Mouse (Mus musculus) midbrain, embryonic 14.5 days (tissue): ENCODE measurements at regions not wholly inside any gene's neighbourhood (a gene's known extent, or its start where the extent isn't known, plus 50 kb on each side); places are given as distances from the start of the nearest gene placed in this dataset.
A peak's percentile ranks its signal among the peaks of the same experiment; 100 is the strongest.

ENCODE experiments used
- ATAC-seq: fragments of 200-750 bp; cut with Nextera tagmentation; 2 replicates; pipeline ENCODE4 v1.8.0; 2017; ENCODE audit warnings: moderate number of reproducible peaks, moderate library complexity; ENCODE audit not compliant: low FRiP score, low TSS enrichment
- DNase-seq: peaks from one replicate; pipeline ENCODE4 v3.0.0-alpha.2; 2015
- H3K27ac ChIP-seq: fragments of 300-500 bp; sonication (generic); replicated peaks from 2 replicates; pipeline ENCODE4 v1.5.1; 2014; ENCODE audit warnings: mild to moderate bottlenecking, low read depth, low read length, moderate library complexity
- H3K27me3 ChIP-seq: fragments of 300-500 bp; sonication (generic); 2 replicates; pipeline ENCODE4 v1.6.1; 2014; ENCODE audit warnings: low read length, control low read depth, mixed read lengths; ENCODE audit not compliant: control insufficient read depth, insufficient read depth
- H3K36me3 ChIP-seq: fragments of 300-500 bp; sonication (generic); 2 replicates; pipeline ENCODE4 v1.6.1; 2014; ENCODE audit warnings: low read length, control low read depth; ENCODE audit not compliant: control insufficient read depth, insufficient read depth
- H3K4me1 ChIP-seq: fragments of 300-500 bp; sonication (generic); 2 replicates; pipeline ENCODE4 v1.6.1; 2014; ENCODE audit warnings: mild to moderate bottlenecking, antibody characterized with exemption, low read length, control low read depth; ENCODE audit not compliant: control insufficient read depth, insufficient read depth
- H3K4me2 ChIP-seq: fragments of 300-500 bp; sonication (generic); 2 replicates; pipeline ENCODE4 v1.6.1; 2014; ENCODE audit warnings: mild to moderate bottlenecking, low read length, moderate library complexity
- H3K4me3 ChIP-seq: fragments of 300-500 bp; sonication (generic); replicated peaks from 2 replicates; pipeline ENCODE4 v1.5.1; 2014; ENCODE audit warnings: low read depth, low read length
- H3K9ac ChIP-seq: fragments of 300-500 bp; sonication (generic); replicated peaks from 2 replicates; pipeline ENCODE4 v1.6.1; 2014; ENCODE audit warnings: mild to moderate bottlenecking, low read length, moderate library complexity
- H3K9me3 ChIP-seq: fragments of 300-500 bp; sonication (generic); 2 replicates; pipeline ENCODE4 v1.6.1; 2016; ENCODE audit warnings: low read length, control low read depth, mixed read lengths; ENCODE audit not compliant: control insufficient read depth
- WGBS: fragments of 180-500 bp; shearing (Covaris S2); extraction: QIAGEN DNeasy Blood & Tissue Kit; methylation state at CpG from one replicate; pipeline ENCODE4 v1.1.7; 2014; 5-methylcytosine and 5-hydroxymethylcytosine counted together

GRCm38 (mm10) chr8:78018430-78019180 lies 194.5 kb upstream of the Ttc29 start:
- ATAC-seq, result peak; percentile 31; the same call in 1 of the 2 replicates
- H3K9me3 ChIP-seq, result no peaks in the 10 kb centered on the region
- H3K27ac ChIP-seq, result no peak overlapping the region
- no peaks in the 10 kb centered on the region for H3K27me3 ChIP-seq
- H3K4me2 ChIP-seq, result no peak overlapping the region
- H3K9ac ChIP-seq, result no peak overlapping the region
- DNase-seq, result peak; percentile 41
- no peaks in the 10 kb centered on the region for H3K4me1 ChIP-seq
- H3K4me3 ChIP-seq, result no peak overlapping the region
- WGBS, result 27% methylated on average over 4 of the region's 4 CpGs
- no peaks in the 10 kb centered on the region for H3K36me3 ChIP-seq

- Histone ChIP-seq H3K27ac (no peak overlapping the region), H3K4me1 (no peaks in the 10 kb centered on the region), H3K27me3 (no peaks in the 10 kb centered on the region), H3K9me3 (no peaks in the 10 kb centered on the region), H3K36me3 (no peaks in the 10 kb centered on the region), H3K9ac (no peak overlapping the region), H3K4me3 (no peak overlapping the region), H3K4me2 (no peak overlapping the region)
- DNase-seq (no peak), ATAC-seq (no peak)
- WGBS, result 83% methylated on average over 2 of the region's 2 CpGs
Measured at GRCm38 (mm10) chr8:78021473-78021872, 191.6 kb upstream of the Ttc29 start.

GRCm38 (mm10) chr8:78022986-78023385 lies 190.1 kb upstream of the Ttc29 start:
- H3K36me3 ChIP-seq, result no peaks in the 10 kb centered on the region
- DNase-seq (no peak), ATAC-seq (no peak)
- no peak overlapping the region for H3K9ac ChIP-seq
- H3K27me3 ChIP-seq, result no peaks in the 10 kb centered on the region
- no peak overlapping the region for H3K4me2 ChIP-seq
- no peak overlapping the region for H3K4me3 ChIP-seq
- no peaks in the 10 kb centered on the region for H3K4me1 ChIP-seq
- WGBS, result 52% methylated on average over 5 of the region's 5 CpGs
- H3K27ac ChIP-seq, result no peak overlapping the region
- H3K9me3 ChIP-seq, result no peaks in the 10 kb centered on the region

GRCm38 (mm10) chr8:78023467-78023866 lies 189.6 kb upstream of the Ttc29 start:
- Histone ChIP-seq H3K36me3 (no peaks in the 10 kb centered on the region), H3K4me1 (no peaks in the 10 kb centered on the region), H3K9me3 (no peaks in the 10 kb centered on the region), H3K27me3 (no peaks in the 10 kb centered on the region), H3K27ac (no peak overlapping the region), H3K4me3 (no peak overlapping the region), H3K9ac (no peak overlapping the region), H3K4me2 (no peak overlapping the region)
- 51% methylated on average over 7 of the region's 7 CpGs for WGBS
- ATAC-seq, result no peak
- DNase-seq, result peak; percentile 60

- ATAC-seq, result no peak
- no peaks in the 10 kb centered on the region for H3K36me3 ChIP-seq
- H3K4me3 ChIP-seq, result no peak overlapping the region
- H3K27ac ChIP-seq, result no peak overlapping the region
- H3K9me3 ChIP-seq, result no peaks in the 10 kb centered on the region
- no peak overlapping the region for H3K4me2 ChIP-seq
- no peak for DNase-seq
- no peaks in the 10 kb centered on the region for H3K4me1 ChIP-seq
- no peaks in the 10 kb centered on the region for H3K27me3 ChIP-seq
- WGBS, result 80% methylated on average over 4 of the region's 4 CpGs
- no peak overlapping the region for H3K9ac ChIP-seq
Measured at GRCm38 (mm10) chr8:78023936-78024335, 189.2 kb upstream of the Ttc29 start.

- Histone ChIP-seq H3K4me3 (no peak overlapping the region), H3K4me2 (no peak overlapping the region), H3K36me3 (no peaks in the 10 kb centered on the region), H3K27me3 (no peaks in the 10 kb centered on the region), H3K9me3 (no peaks in the 10 kb centered on the region), H3K9ac (no peak overlapping the region), H3K27ac (no peak overlapping the region), H3K4me1 (no peaks in the 10 kb centered on the region)
- ATAC-seq (no peak), DNase-seq (no peak)
- 92% methylated on average over 5 of the region's 5 CpGs for WGBS
Measured at GRCm38 (mm10) chr8:78024964-78025363, 188.1 kb upstream of the Ttc29 start.

- 74% methylated on average over 2 of the region's 2 CpGs for WGBS
- no peak overlapping the region for H3K4me3 ChIP-seq
- no peaks in the 10 kb centered on the region for H3K27me3 ChIP-seq
- H3K9me3 ChIP-seq, result no peaks in the 10 kb centered on the region
- DNase-seq (no peak), ATAC-seq (no peak)
- H3K9ac ChIP-seq, result no peak overlapping the region
- no peak overlapping the region for H3K27ac ChIP-seq
- H3K4me1 ChIP-seq, result no peaks in the 10 kb centered on the region
- no peak overlapping the region for H3K4me2 ChIP-seq
- no peaks in the 10 kb centered on the region for H3K36me3 ChIP-seq
Measured at GRCm38 (mm10) chr8:78027371-78027770, 185.7 kb upstream of the Ttc29 start.

GRCm38 (mm10) chr8:78028928-78029327 lies 184.2 kb upstream of the Ttc29 start:
- Histone ChIP-seq H3K4me2 (no peak overlapping the region), H3K27ac (no peak overlapping the region), H3K36me3 (no peaks in the 10 kb centered on the region), H3K4me1 (no peaks in the 10 kb centered on the region), H3K9me3 (no peaks in the 10 kb centered on the region), H3K9ac (no peak overlapping the region), H3K27me3 (no peaks in the 10 kb centered on the region), H3K4me3 (no peak overlapping the region)
- DNase-seq, result no peak
- 88% methylated on average over 1 of the region's 1 CpGs for WGBS
- no peak for ATAC-seq

- Histone ChIP-seq H3K4me3 (no peak overlapping the region), H3K9ac (no peak overlapping the region), H3K4me1 (no peaks in the 10 kb centered on the region), H3K36me3 (no peaks in the 10 kb centered on the region), H3K9me3 (no peaks in the 10 kb centered on the region), H3K27ac (no peak overlapping the region), H3K27me3 (no peaks in the 10 kb centered on the region), H3K4me2 (no peak overlapping the region)
- 73% methylated on average over 4 of the region's 4 CpGs for WGBS
- ATAC-seq (no peak), DNase-seq (peak; percentile 12)
Measured at GRCm38 (mm10) chr8:78031811-78032210, 181.3 kb upstream of the Ttc29 start.
